Mouse (Mus musculus) layer of hippocampus, postnatal 25 days (tissue): ENCODE results near the gene Cideb. TPM values are rescaled to one million over a fixed set of nuclear protein-coding genes. Genes with fewer than 3 reads are reported as not detected.

Source experiments
- total RNA-seq, 2 experiments: library from RNA; stranded (reverse); gene quantifications; 2 replicates each; pipeline ENCODE4 v1.2.3; 2021

Cideb gene
- total RNA-seq, 2 experiments from 2014 or later = 1.4 to 2.1 TPM

Other genes with a start within 250 kb of the Cideb start
- gene Cpne6, start 248.0 kb downstream of the Cideb start, total RNA-seq = 100 to 1,000 TPM; 664 to 669 TPM
- gene Nrl, start 233.5 kb downstream of the Cideb start, total RNA-seq = 1 to 10 TPM; 2.1 to 2.2 TPM
- 10 to 100 TPM; 37.2 to 37.8 TPM for gene Pck2, start 218.2 kb downstream of the Cideb start, total RNA-seq
- gene Dcaf11, start 198.5 kb downstream of the Cideb start, total RNA-seq = 10 to 100 TPM; 72.7 to 86.4 TPM
- gene A730061H03Rik, start 198.1 kb downstream of the Cideb start, total RNA-seq = under 1 TPM; 0.89 to 0.92 TPM
- gene Fitm1, start 182.8 kb downstream of the Cideb start, total RNA-seq = not detected
- gene Psme1, start 180.3 kb downstream of the Cideb start, total RNA-seq = 10 to 100 TPM; 49.3 to 56.6 TPM
- gene Emc9, start 173.2 kb downstream of the Cideb start, total RNA-seq = 10 to 100 TPM; 47.2 to 56.6 TPM
- gene Psme2, start 167.3 kb downstream of the Cideb start, total RNA-seq = 10 to 100 TPM; 47.9 to 55.6 TPM
- gene Rnf31, start 166.8 kb downstream of the Cideb start, total RNA-seq = 10 to 100 TPM; 36.4 to 41.9 TPM
- gene Irf9, start 154.9 kb downstream of the Cideb start, total RNA-seq = 10 to 100 TPM in 1 of 2 experiments, 1 to 10 TPM in 1; 9.6 to 12.2 TPM
- 1 to 10 TPM; 1.2 to 2.7 TPM for gene Rec8, start 140.4 kb downstream of the Cideb start, total RNA-seq
- gene Ipo4, start 122.5 kb downstream of the Cideb start, total RNA-seq = 100 to 1,000 TPM; 118 to 121 TPM
- 1 to 10 TPM; 2.1 to 6.3 TPM for gene Gm49378, start 120.6 kb downstream of the Cideb start, total RNA-seq
- gene Tm9sf1, start 114.7 kb downstream of the Cideb start, total RNA-seq = 10 to 100 TPM; 42.2 to 49.7 TPM
- under 1 TPM; 0.71 to 0.94 TPM for gene Tssk4, start 108.3 kb downstream of the Cideb start, total RNA-seq
- gene Mdp1, start 98.0 kb downstream of the Cideb start, total RNA-seq = 10 to 100 TPM; 49.2 to 50.4 TPM
- 10 to 100 TPM; 26.8 to 29.3 TPM for gene Gmpr2, start 86.5 kb downstream of the Cideb start, total RNA-seq
- 100 to 1,000 TPM; 303 to 311 TPM for gene Nedd8, start 86.3 kb downstream of the Cideb start, total RNA-seq
- gene Tinf2, start 76.6 kb downstream of the Cideb start, total RNA-seq = 10 to 100 TPM; 14.0 to 14.9 TPM
- gene Tgm1, start 44.5 kb downstream of the Cideb start, total RNA-seq = under 1 TPM; 0.17 to 0.23 TPM
- gene Rabggta, start 36.2 kb downstream of the Cideb start, total RNA-seq = 10 to 100 TPM; 40.1 to 45.0 TPM
- 10 to 100 TPM; 78.3 to 94.9 TPM for gene Dhrs1, start 12.8 kb downstream of the Cideb start, total RNA-seq
- 10 to 100 TPM; 13.4 to 13.6 TPM for gene Nop9, start 12.8 kb downstream of the Cideb start, total RNA-seq
- gene Ltb4r2, start 3.0 kb upstream of the Cideb start, total RNA-seq = under 1 TPM; 0.10 to 0.19 TPM
- under 1 TPM in 1 of 2 experiments, not detected in 1; 0.32 TPM for gene Ltb4r1, start 7.5 kb upstream of the Cideb start, total RNA-seq
- 1 to 10 TPM; 3.9 to 5.9 TPM for gene Adcy4, start 25.6 kb upstream of the Cideb start, total RNA-seq
- gene Ripk3, start 30.4 kb upstream of the Cideb start, total RNA-seq = 1 to 10 TPM in 1 of 2 experiments, under 1 TPM in 1; 0.61 to 1.2 TPM
- gene Nfatc4, start 64.7 kb upstream of the Cideb start, total RNA-seq = 1 to 10 TPM; 1.6 to 3.9 TPM
- 10 to 100 TPM in 1 of 2 experiments, 1 to 10 TPM in 1; 8.5 to 10.7 TPM for gene Nynrin, start 95.6 kb upstream of the Cideb start, total RNA-seq
- gene Cbln3, start 125.9 kb upstream of the Cideb start, total RNA-seq = 1 to 10 TPM in 1 of 2 experiments, under 1 TPM in 1; 0.42 to 1.4 TPM
- 10 to 100 TPM; 10.5 to 12.1 TPM for gene Khnyn, start 126.5 kb upstream of the Cideb start, total RNA-seq
- gene Sdr39u1, start 141.8 kb upstream of the Cideb start, total RNA-seq = 10 to 100 TPM; 74.9 to 79.0 TPM
- under 1 TPM in 1 of 2 experiments, not detected in 1; 0.59 TPM for gene Cma1, start 186.2 kb upstream of the Cideb start, total RNA-seq
- not detected for gene Cma2, start 192.5 kb upstream of the Cideb start, total RNA-seq